Mouse (Mus musculus) liver, embryonic 14.5 days (tissue): ENCODE data around the gene Vsig10. TPM values are rescaled to one million over a fixed set of nuclear protein-coding genes. Genes with fewer than 3 reads are reported as not detected.
"Not testable (repeated sequence)": the region's sequence is repeated elsewhere in the genome, so short reads cannot be mapped to it uniquely, and the experiment has no call there.

Experiments
- ATAC-seq: fragments of 200-750 bp; cut with Nextera tagmentation; 2 replicates; pipeline ENCODE4 v1.8.0; 2017; ENCODE audit warnings: moderate number of reproducible peaks, mild to moderate bottlenecking, moderate library complexity; ENCODE audit not compliant: insufficient read depth
- DNase-seq, 3 experiments: peaks; one replicate each; pipeline ENCODE4 v3.0.0-alpha.2; 2012 to 2013; ENCODE audit warnings: low read depth in 3 of 3, low spot score in 3 of 3
- H3K27ac ChIP-seq: fragments of 300-500 bp; sonication (generic); 2 replicates; pipeline ENCODE4 v1.5.1; 2014; ENCODE audit warnings: moderate library complexity, mild to moderate bottlenecking, control low read depth, inconsistent platforms
- H3K27me3 ChIP-seq: fragments of 300-500 bp; sonication (generic); 2 replicates; pipeline ENCODE4 v1.6.1; 2014; ENCODE audit warnings: mild to moderate bottlenecking, low read length, moderate library complexity; ENCODE audit not compliant: control insufficient read depth, insufficient read depth
- H3K36me3 ChIP-seq: fragments of 300-500 bp; sonication (generic); replicated peaks from 2 replicates; pipeline ENCODE4 v1.6.1; 2014; ENCODE audit warnings: low read depth; ENCODE audit not compliant: control insufficient read depth, insufficient read depth
- H3K4me1 ChIP-seq, 2 experiments: fragments of 200-500 bp in 1 of 2; fragments of 300-500 bp in 1 of 2; sonication (generic) in 1 of 2; replicated peaks; 2 replicates each; pipeline ENCODE4 v1.6.1; 2012 to 2014; ENCODE audit warnings: antibody characterized with exemption in 1 of 2, inconsistent platforms in 1 of 2, low read length in 1 of 2; ENCODE audit not compliant: control insufficient read depth in 2 of 2, insufficient read depth in 2 of 2
- H3K4me2 ChIP-seq: fragments of 300-500 bp; sonication (generic); 2 replicates; pipeline ENCODE4 v1.6.1; 2014; ENCODE audit warnings: low read depth, mild to moderate bottlenecking, control low read depth, moderate library complexity
- H3K4me3 ChIP-seq, 2 experiments: fragments of 200-500 bp in 1 of 2; fragments of 300-500 bp in 1 of 2; sonication (generic) in 1 of 2; 2 replicates each; pipeline ENCODE4 v1.5.1; 2012 to 2014; ENCODE audit warnings: low read depth in 2 of 2, low read length in 2 of 2, mild to moderate bottlenecking in 2 of 2, control low read depth in 1 of 2, inconsistent platforms in 1 of 2, moderate library complexity in 1 of 2; ENCODE audit not compliant: insufficient read depth in 1 of 2
- H3K9ac ChIP-seq: fragments of 300-500 bp; sonication (generic); replicated peaks from 2 replicates; pipeline ENCODE4 v1.6.1; 2014; ENCODE audit warnings: mild to moderate bottlenecking, control low read depth, moderate library complexity
- H3K9me3 ChIP-seq: fragments of 300-500 bp; sonication (generic); 2 replicates; pipeline ENCODE4 v1.6.1; 2016; ENCODE audit warnings: low read length, mixed read lengths; ENCODE audit not compliant: control insufficient read depth
- CTCF ChIP-seq: IDR thresholded peaks from 2 replicates; pipeline ENCODE4 v1.5.1; 2016; ENCODE audit warnings: antibody characterized with exemption, low read depth, control low read depth
- EP300 ChIP-seq: IDR thresholded peaks from 2 replicates; pipeline ENCODE4 v1.6.1; 2016; ENCODE audit warnings: antibody characterized with exemption, low read depth
- WGBS: fragments of 180-500 bp; shearing (Covaris S2); extraction: QIAGEN DNeasy Blood & Tissue Kit; methylation state at CpG from one replicate; pipeline ENCODE4 v1.1.7; 2014; ENCODE audit not compliant: insufficient replicate concordance; 5-methylcytosine and 5-hydroxymethylcytosine counted together
- polyA plus RNA-seq, 2 experiments: library from polyadenylated mRNA; depleted of rRNA in 1 of 2; stranded (reverse) in 1 of 2; unstranded in 1 of 2; fragments of >200 nt; fragmentation: Nextera tagmentation in 1 of 2; extraction: Ambion mirVana in 1 of 2; gene quantifications; 2 replicates each; pipeline versions ENCODE4 v1.2.1 to v1.2.3; 2012 to 2014

Vsig10 gene
- polyA plus RNA-seq, 2 experiments = 0.60 to 0.84 TPM

- Histone ChIP-seq H3K4me1 (peaks cover 5 to 6% of the 10 kb centered on the region in 2 experiments), H3K27ac (no peak overlapping the region), H3K4me3 (no peak overlapping the region), H3K27me3 (no peaks in the 10 kb centered on the region), H3K9me3 (no peaks in the 10 kb centered on the region), H3K4me2 (no peak overlapping the region), H3K9ac (no peak overlapping the region), H3K36me3 (no peaks in the 10 kb centered on the region; the same call in 1 of the 2 replicates)
- DNase-seq (no peak), ATAC-seq (no peak)
- TF ChIP-seq CTCF = peak; percentile 51
- TF ChIP-seq EP300 = no peak
- WGBS = 65% methylated on average over 2 of the region's 2 CpGs
These were observed 28.8 kb upstream of the Vsig10 start for GRCm38 (mm10) chr5:117290081-117290480.

GRCm38 (mm10) chr5:117291312-117291711 lies 27.6 kb upstream of the Vsig10 start:
- Histone ChIP-seq H3K4me3 (no peak overlapping the region), H3K36me3 (no peaks in the 10 kb centered on the region), H3K9ac (no peak overlapping the region), H3K27me3 (no peaks in the 10 kb centered on the region), H3K27ac (no peak overlapping the region), H3K4me1 (peaks cover 5 to 6% of the 10 kb centered on the region in 2 experiments), H3K4me2 (no peak overlapping the region), H3K9me3 (no peaks in the 10 kb centered on the region)
- WGBS = 61% methylated on average over 3 of the region's 3 CpGs
- peak; percentile 27 for TF ChIP-seq CTCF
- no peak for TF ChIP-seq EP300
- ATAC-seq (no peak), DNase-seq (no peak)

- no peak overlapping the region for H3K9ac ChIP-seq
- H3K4me3 ChIP-seq = no peak overlapping the region
- ATAC-seq (no peak), DNase-seq (no peak)
- H3K36me3 ChIP-seq = no peaks in the 10 kb centered on the region
- H3K27me3 ChIP-seq = no peaks in the 10 kb centered on the region
- H3K27ac ChIP-seq = no peak overlapping the region
- no peaks in the 10 kb centered on the region for H3K9me3 ChIP-seq
- TF ChIP-seq CTCF = no peak
- TF ChIP-seq EP300 = no peak
- WGBS = 60% methylated on average over 6 of the region's 6 CpGs
- H3K4me2 ChIP-seq = no peak overlapping the region
- H3K4me1 ChIP-seq = peaks cover 5 to 6% of the 10 kb centered on the region in 2 experiments
These were observed 26.3 kb upstream of the Vsig10 start for GRCm38 (mm10) chr5:117292547-117292946.

GRCm38 (mm10) chr5:117293776-117294175 lies 25.1 kb upstream of the Vsig10 start:
- not testable (repeated sequence) for H3K27me3 ChIP-seq, H3K9ac ChIP-seq, ATAC-seq, H3K36me3 ChIP-seq, H3K4me3 ChIP-seq, H3K9me3 ChIP-seq, H3K4me2 ChIP-seq, H3K27ac ChIP-seq, H3K4me1 ChIP-seq, DNase-seq
- 67% methylated on average over 3 of the region's 3 CpGs for WGBS

- ATAC-seq (no peak), DNase-seq (no peak)
- Histone ChIP-seq H3K9ac (no peak overlapping the region), H3K4me2 (no peak overlapping the region), H3K9me3 (no peaks in the 10 kb centered on the region), H3K4me3 (no peak overlapping the region), H3K27me3 (no peaks in the 10 kb centered on the region), H3K4me1 (no peaks in the 10 kb centered on the region), H3K27ac (no peak overlapping the region), H3K36me3 (no peaks in the 10 kb centered on the region)
- WGBS = 73% methylated on average over 8 of the region's 8 CpGs
- TF ChIP-seq CTCF = no peak
- no peak for TF ChIP-seq EP300
These were observed 23.9 kb upstream of the Vsig10 start for GRCm38 (mm10) chr5:117295011-117295410.
